9 mouse cellular contexts compared by ENCODE assay signal in the genomic region with DNA sequence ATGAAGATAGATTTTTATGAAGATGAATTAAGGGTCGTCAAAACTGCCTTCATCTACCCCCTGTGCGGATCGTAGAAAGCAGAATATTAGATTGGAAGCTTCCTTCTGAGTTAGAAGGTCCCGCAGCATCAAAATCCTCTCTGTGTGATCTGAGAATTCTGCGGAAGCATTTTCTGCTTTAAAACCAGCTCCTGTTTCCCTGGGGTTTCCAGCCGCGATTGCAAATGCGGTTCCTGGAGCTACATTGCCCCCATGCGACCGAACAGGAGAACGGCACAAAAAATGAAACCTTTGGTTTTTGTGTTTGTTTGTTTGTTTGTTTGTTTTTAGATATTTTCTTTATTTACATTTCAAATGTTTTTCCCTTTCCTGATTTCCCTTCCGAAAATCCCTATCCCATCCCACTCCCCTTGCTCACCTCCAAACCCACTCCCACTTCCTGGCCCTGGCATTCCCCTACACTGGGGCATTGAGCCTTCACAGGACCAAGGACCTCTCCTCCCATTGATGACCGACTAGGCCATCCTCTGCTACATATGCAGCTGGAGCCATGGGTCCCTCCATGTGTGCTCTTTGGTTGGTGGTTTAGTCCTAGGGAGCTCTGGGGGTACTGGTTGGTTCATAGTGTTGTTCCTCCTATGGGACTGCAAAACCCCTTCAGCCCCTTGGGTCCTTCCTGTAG. TPM values are rescaled to one million over a fixed set of nuclear protein-coding genes. Genes with fewer than 3 reads are reported as not detected.
A peak's percentile ranks its signal among the peaks of the same experiment; 100 is the strongest.
DNase-seq lines count a peak whose midpoint lies in the region; ATAC-seq lines count a peak whose summit lies in the region.
"Not testable (repeated sequence)": the region's sequence is repeated elsewhere in the genome, so short reads cannot be mapped to it uniquely, and the experiment has no call there.
"Had no signal": no experiment of that assay in that cellular context is flagged by ENCODE, and none has a peak within 500 bp of the region (broad histone marks: within the 10 kb centered on the region; RNA-seq: fewer than 3 reads in every experiment).

No protein-coding gene starts in this region.

- H3K4me2 ChIP-seq in forebrain, embryonic 15.5 days (replicated peaks); neural tube, embryonic 12.5 days (replicated peaks): not testable (repeated sequence)
- H3K4me2 ChIP-seq in limb, embryonic 13.5 days (replicated peaks), result peak overlapping the region; percentile 44

- not testable (repeated sequence) for H3K9ac ChIP-seq in forebrain, embryonic 15.5 days (replicated peaks); limb, embryonic 13.5 days; neural tube, embryonic 12.5 days

- H3K36me3 ChIP-seq in forebrain, embryonic 15.5 days; limb, embryonic 13.5 days; neural tube, embryonic 12.5 days: not testable (repeated sequence)

- intact Hi-C loops in heart, postnatal 36 days (cut with DNase I), result loop anchor here (1.0 to 10.0 kb wide), 2 partner anchors 580 to 759 kb away; a partner anchor contains a TSS

- not testable (repeated sequence) for H3K4me3 ChIP-seq in forebrain, embryonic 15.5 days; limb, embryonic 13.5 days; neural tube, embryonic 12.5 days

- WGBS in forebrain, embryonic 15.5 days, result 10% methylated on average over 13 of the region's 13 CpGs
- 13% methylated on average over 13 of the region's 13 CpGs for WGBS in limb, embryonic 13.5 days
- 14% methylated on average over 13 of the region's 13 CpGs for WGBS in neural tube, embryonic 12.5 days

- not testable (repeated sequence) for H3K27ac ChIP-seq in forebrain, embryonic 15.5 days (replicated peaks); limb, embryonic 13.5 days; neural tube, embryonic 12.5 days

- DNase-seq in R1 (ENCODE audit: low read depth, low spot score), result peak; percentile 48
- DNase-seq in cerebellum, adult 9-11 months, result peak; percentile 66
- DNase-seq in heart, postnatal 36 days, result peak; percentile 10 to 29
- peak; percentile 16 to 62 for DNase-seq in kidney, postnatal 36 days
- DNase-seq in testis, postnatal 10 days (ENCODE audit: low spot score), result peak; percentile 64

- not testable (repeated sequence) for H3K27me3 ChIP-seq in forebrain, embryonic 15.5 days; limb, embryonic 13.5 days; neural tube, embryonic 12.5 days (replicated peaks)

- ATAC-seq in forebrain, embryonic 15.5 days (replicated peaks), result peak; percentile 65; the same call in 1 of the 2 replicates
- not testable (repeated sequence) for ATAC-seq in limb, embryonic 13.5 days (ENCODE audit: low FRiP score, low read depth)
- ATAC-seq in neural tube, embryonic 12.5 days (ENCODE audit: low FRiP score, low read depth), result peak; percentile 58

- not testable (repeated sequence) for H3K4me1 ChIP-seq in forebrain, embryonic 15.5 days; limb, embryonic 13.5 days; neural tube, embryonic 12.5 days

- not testable (repeated sequence) for H3K9me3 ChIP-seq in forebrain, embryonic 15.5 days; limb, embryonic 13.5 days; neural tube, embryonic 12.5 days

RNA-seq across cellular contexts. Expression of a gene that starts 45.6 kb away (rescaled TPM):
- polyA plus RNA-seq in forebrain, embryonic 15.5 days (2015; fragmentation: Nextera tagmentation; extraction: Ambion mirVana), result 30.6 and 35.7 TPM in 2 replicates
- under 1 TPM; 0.08 to 0.14 TPM for total RNA-seq in heart, postnatal 36 days (2021)
- polyA plus RNA-seq in limb, embryonic 13.5 days (2015; fragmentation: Nextera tagmentation; extraction: Ambion mirVana), result 16.5 and 17.3 TPM in 2 replicates
- polyA plus RNA-seq in neural tube, embryonic 12.5 days (2016; fragmentation: Nextera tagmentation; extraction: Ambion mirVana), result 33.7 and 36.3 TPM in 2 replicates
- polyA plus RNA-seq: inflammation-experienced regulatory T-cells, adult 6 months had no signal
